8 mouse cellular contexts compared by ENCODE assay signal in the genomic region with DNA sequence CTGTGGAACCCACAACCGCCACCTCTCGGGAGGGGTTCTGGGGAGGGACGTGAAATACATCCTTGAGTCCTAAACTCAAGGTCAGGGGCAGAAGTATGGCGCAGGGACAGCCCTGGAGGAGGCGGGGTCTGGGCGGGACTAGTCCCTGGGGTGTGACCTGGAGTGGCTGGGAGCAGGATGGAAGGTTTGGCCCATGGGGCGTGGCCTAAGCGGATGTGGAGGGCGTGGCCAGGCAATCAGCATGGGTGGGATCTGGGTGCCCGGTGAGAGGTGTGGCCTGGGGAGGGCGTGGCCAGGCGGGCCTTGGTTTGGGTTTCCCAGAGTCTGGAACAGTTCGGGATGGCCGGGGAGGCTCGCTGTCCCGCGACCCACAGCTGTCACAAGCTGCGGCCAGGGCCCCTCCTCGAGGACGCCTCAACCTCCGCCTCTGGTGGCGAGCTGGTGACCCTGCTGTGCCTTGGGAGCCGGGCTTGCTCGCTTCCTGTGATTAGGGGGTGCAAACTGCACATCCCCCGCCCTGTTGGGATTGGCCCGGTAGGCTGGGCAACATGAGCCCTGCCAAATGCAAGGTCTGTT. TPM values are rescaled to one million over a fixed set of nuclear protein-coding genes. Genes with fewer than 3 reads are reported as not detected.
DNase-seq lines count a peak whose midpoint lies in the region; ATAC-seq lines count a peak whose summit lies in the region.

No protein-coding gene starts in this region.

- peak overlapping the region; percentile 56 for H3K4me2 ChIP-seq in hindbrain, embryonic 13.5 days

- peaks cover 12% of the 10 kb centered on the region for H3K4me1 ChIP-seq in hindbrain, embryonic 13.5 days (replicated peaks)

- ATAC-seq in hindbrain, embryonic 13.5 days (ENCODE audit: low FRiP score) = peak; percentile 63; the same call in 1 of the 2 replicates

- H3K4me3 ChIP-seq in hindbrain, embryonic 13.5 days = peak overlapping the region; percentile 33

- WGBS in hindbrain, embryonic 13.5 days = 1% methylated on average over 24 of the region's 26 CpGs

- no peaks in the 10 kb centered on the region for H3K9me3 ChIP-seq in hindbrain, embryonic 13.5 days

- H3K36me3 ChIP-seq in hindbrain, embryonic 13.5 days = no peaks in the 10 kb centered on the region

- peak; percentile 97 for DNase-seq in WW6 (ENCODE audit: low read depth, low spot score)
- DNase-seq in cerebellum, postnatal 25 days = peak; percentile 53 to 74
- peak; percentile 63 to 69 for DNase-seq in frontal cortex, postnatal 14 days (ENCODE audit: low spot score in 2 of 2)
- peak; percentile 62 to 75 for DNase-seq in layer of hippocampus, postnatal 36 days
- peak; percentile 97 for DNase-seq in lung, postnatal 25 days (ENCODE audit: low spot score)
- peak; percentile 95 for DNase-seq in retina, postnatal 1 day
- peak; percentile 79 to 91 for DNase-seq in urinary bladder, adult 18-20 months (ENCODE audit: low spot score in 2 of 2)

- peak overlapping the region; percentile 55 for H3K9ac ChIP-seq in hindbrain, embryonic 13.5 days

- H3K27me3 ChIP-seq in hindbrain, embryonic 13.5 days = peaks cover 29% of the 10 kb centered on the region

- H3K27ac ChIP-seq in hindbrain, embryonic 13.5 days = no peak overlapping the region

RNA-seq across cellular contexts. Expression of gene Acacb, which starts 29.3 kb away (rescaled TPM):
- polyA plus RNA-seq in hindbrain, embryonic 13.5 days (2015; fragmentation: Nextera tagmentation; extraction: Ambion mirVana) = 1.9 and 3.2 TPM in 2 replicates
- 1 to 10 TPM; 4.8 to 6.5 TPM for total RNA-seq in layer of hippocampus, postnatal 36 days (2021)

RNA-seq across cellular contexts. Expression of gene Ung, which starts 45.5 kb away (rescaled TPM):
- 10.4 and 11.1 TPM in 2 replicates for polyA plus RNA-seq in hindbrain, embryonic 13.5 days (2015; fragmentation: Nextera tagmentation; extraction: Ambion mirVana)
- 1 to 10 TPM; 2.0 to 3.6 TPM for total RNA-seq in layer of hippocampus, postnatal 36 days (2021)

RNA-seq across cellular contexts. Expression of gene Alkbh2, which starts 47.7 kb away (rescaled TPM):
- polyA plus RNA-seq in hindbrain, embryonic 13.5 days (2015; fragmentation: Nextera tagmentation; extraction: Ambion mirVana) = 5.4 and 6.3 TPM in 2 replicates
- total RNA-seq in layer of hippocampus, postnatal 36 days (2021) = 1 to 10 TPM; 5.8 to 5.9 TPM
